Mouse (Mus musculus) liver, adult 2 months (tissue): ENCODE results near the gene Ibsp. TPM values are rescaled to one million over a fixed set of nuclear protein-coding genes. Genes with fewer than 3 reads are reported as not detected.

Experiments used
- DNase-seq: peaks from one replicate; pipeline ENCODE4 v3.0.0-alpha.2; 2011; ENCODE audit warnings: low read depth, low spot score; ENCODE audit errors: extremely low read depth
- H3K27ac ChIP-seq: fragments of 200-500 bp; replicated peaks from 2 replicates; pipeline ENCODE4 v1.5.1; 2012; ENCODE audit warnings: low read depth, mild to moderate bottlenecking, control low read depth, inconsistent platforms, low read length; ENCODE audit not compliant: insufficient read depth
- H3K27me3 ChIP-seq: fragments of 200-500 bp; 2 replicates; pipeline ENCODE4 v1.6.1; 2012; ENCODE audit warnings: mild to moderate bottlenecking, moderate library complexity, low read length, inconsistent platforms; ENCODE audit not compliant: control insufficient read depth, insufficient read depth
- H3K36me3 ChIP-seq: fragments of 200-500 bp; 2 replicates; pipeline ENCODE4 v1.6.1; 2012; ENCODE audit warnings: low read length, inconsistent platforms; ENCODE audit not compliant: control insufficient read depth, insufficient read depth
- H3K4me1 ChIP-seq: fragments of 200-500 bp; 2 replicates; pipeline ENCODE4 v1.6.1; 2011; ENCODE audit warnings: low read length; ENCODE audit not compliant: control insufficient read depth, insufficient read depth
- H3K4me3 ChIP-seq: fragments of 200-500 bp; 2 replicates; pipeline ENCODE4 v1.5.1; 2011; ENCODE audit warnings: low read depth, mild to moderate bottlenecking, control low read depth, low read length, moderate library complexity; ENCODE audit not compliant: insufficient read depth
- H3K79me2 ChIP-seq: fragments of 200-500 bp; 2 replicates; pipeline ENCODE4 v1.6.1; 2012; ENCODE audit warnings: inconsistent platforms, mild to moderate bottlenecking, low read length, moderate library complexity; ENCODE audit not compliant: control insufficient read depth, insufficient read depth
- H3K9ac ChIP-seq: fragments of 200-500 bp; 2 replicates; pipeline ENCODE4 v1.6.1; 2012; ENCODE audit warnings: low read depth, mild to moderate bottlenecking, control low read depth, inconsistent platforms, low read length
- CTCF ChIP-seq: fragments of 200-500 bp; IDR thresholded peaks from 2 replicates; pipeline ENCODE4 v1.5.1; 2011; ENCODE audit warnings: low read depth, low read length, control low read depth
- POLR2A ChIP-seq: fragments of 200-500 bp; IDR thresholded peaks from 2 replicates; pipeline ENCODE4 v1.6.1; 2011; ENCODE audit warnings: low read length, control low read depth; ENCODE audit not compliant: insufficient read depth; ENCODE audit errors: extremely low read depth
- WGBS: fragments of 180-500 bp; shearing (Covaris S2); methylation state at CpG from one replicate; pipeline ENCODE4 v1.1.7; 2018; 5-methylcytosine and 5-hydroxymethylcytosine counted together
- polyA plus RNA-seq: library from polyadenylated mRNA; depleted of rRNA; stranded (reverse); fragments of >200 nt; gene quantifications from 2 replicates; pipeline ENCODE4 v1.2.3, GENCODE M21; 2012; rRNA removed
- total RNA-seq: library from RNA; depleted of rRNA; stranded (reverse); fragments of >200 nt; gene quantifications from 2 replicates; pipeline ENCODE4 v1.2.3, GENCODE M21; 2014; rRNA removed

Ibsp gene
- total RNA-seq (not detected in 2 replicates), polyA plus RNA-seq (not detected in 2 replicates)

DNA sequence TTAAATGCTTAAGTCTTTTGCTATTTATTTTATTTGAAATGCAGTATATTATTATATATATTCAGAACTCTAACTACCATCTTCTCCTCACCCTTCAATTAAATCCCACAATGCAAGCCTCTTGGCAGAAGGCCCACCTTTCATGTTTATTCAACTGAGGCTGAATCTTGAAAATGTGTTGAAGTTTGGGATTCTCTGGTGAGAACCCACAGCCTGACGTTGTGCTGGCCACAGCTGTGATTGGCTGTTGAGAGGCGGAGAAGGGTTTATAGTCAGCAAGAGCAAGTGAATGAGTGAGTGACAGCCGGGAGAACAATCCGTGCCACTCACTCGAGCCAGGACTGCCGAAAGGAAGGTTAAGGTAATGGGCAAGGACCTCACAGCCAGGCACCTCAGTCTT is at the start of gene Ibsp:
Gene Ibsp (plus strand): TSS at position 178 of the 400 bp plus-strand sequence.
- Histone ChIP-seq H3K9ac (no peak within 1 kb of the TSS), H3K4me1 (no peaks in the 10 kb centered on the region), H3K79me2 (no peaks in the 10 kb centered on the region), H3K27me3 (no peaks in the 10 kb centered on the region), H3K36me3 (no peaks in the 10 kb centered on the region), H3K27ac (no peak within 1 kb of the TSS), H3K4me3 (no peak within 1 kb of the TSS)
- 64% methylated on average over 6 of the region's 6 CpGs for WGBS
- no peak for TF ChIP-seq CTCF
- TF ChIP-seq POLR2A, result no peak
- DNase-seq, result no peak

- no peaks in the 10 kb centered on the region for H3K36me3 ChIP-seq
- H3K4me3 ChIP-seq, result no peak overlapping the region
- H3K79me2 ChIP-seq, result no peaks in the 10 kb centered on the region
- WGBS, result 82% methylated on average over 5 of the region's 5 CpGs
- H3K4me1 ChIP-seq, result no peaks in the 10 kb centered on the region
- H3K27ac ChIP-seq, result no peak overlapping the region
- TF ChIP-seq CTCF (no peak), POLR2A (no peak)
- no peaks in the 10 kb centered on the region for H3K27me3 ChIP-seq
- no peak for DNase-seq
- H3K9ac ChIP-seq, result no peak overlapping the region
These were observed 47.2 kb upstream of the Ibsp start for GRCm38 (mm10) chr5:104251811-104252210.

- TF ChIP-seq CTCF (no peak), POLR2A (no peak)
- no peak for DNase-seq
These were observed 42.4 kb upstream of the Ibsp start for GRCm38 (mm10) chr5:104256585-104256984.

GRCm38 (mm10) chr5:104261908-104262461 is 37.0 kb upstream of the Ibsp start:
- 78% methylated on average over 4 of the region's 4 CpGs for WGBS
- TF ChIP-seq POLR2A (no peak), CTCF (no peak)
- H3K27me3 ChIP-seq, result no peaks in the 10 kb centered on the region
- H3K4me3 ChIP-seq, result no peak overlapping the region
- no peak overlapping the region for H3K9ac ChIP-seq
- H3K36me3 ChIP-seq, result no peaks in the 10 kb centered on the region
- H3K27ac ChIP-seq, result no peak overlapping the region
- no peaks in the 10 kb centered on the region for H3K4me1 ChIP-seq
- DNase-seq, result no peak
- H3K79me2 ChIP-seq, result no peaks in the 10 kb centered on the region

More at GRCm38 (mm10) chr5:104256585-104256984, 42.4 kb upstream of the Ibsp start:
- Histone ChIP-seq H3K9ac (no peak overlapping the region), H3K36me3 (no peaks in the 10 kb centered on the region), H3K79me2 (no peaks in the 10 kb centered on the region), H3K27me3 (no peaks in the 10 kb centered on the region), H3K4me1 (no peaks in the 10 kb centered on the region), H3K27ac (no peak overlapping the region), H3K4me3 (no peak overlapping the region)
- WGBS, result 53% methylated on average over 3 of the region's 3 CpGs

DNA sequence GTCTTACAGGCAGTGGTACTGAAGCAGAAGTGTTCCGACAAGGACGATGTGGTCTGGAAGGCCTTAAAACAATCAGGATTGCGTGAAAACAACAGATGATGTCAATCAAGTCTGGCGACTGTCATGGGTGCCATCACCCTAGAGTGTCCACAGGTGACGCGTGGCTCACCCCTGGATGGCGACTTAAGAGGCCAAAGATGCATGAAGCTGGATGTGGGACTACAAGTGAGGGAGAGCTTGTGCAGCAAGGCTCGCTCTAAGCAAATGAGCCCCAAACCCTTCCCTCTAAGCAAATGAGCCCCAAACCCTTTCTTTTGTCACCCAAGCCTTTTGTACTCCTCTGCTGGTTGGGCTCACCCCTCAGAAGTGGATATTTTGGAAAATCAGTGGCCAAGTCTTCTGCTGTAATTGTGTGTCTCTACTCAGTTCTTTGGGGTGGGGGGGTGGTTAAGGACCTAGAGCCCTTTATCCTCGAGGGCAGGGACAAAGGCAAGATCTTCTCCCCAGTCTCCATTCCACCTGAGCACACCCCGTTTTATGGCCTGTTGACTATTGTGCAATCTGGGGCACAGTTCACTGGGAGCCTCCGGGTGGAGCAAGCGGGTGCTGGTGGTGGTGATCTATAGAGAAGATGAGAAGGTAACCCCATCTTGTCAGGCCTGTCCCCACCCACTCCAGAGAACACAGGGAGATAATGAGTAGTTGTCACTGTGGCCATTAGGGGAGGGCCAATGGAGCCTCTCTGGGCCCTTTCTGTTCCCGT is 35.8 kb upstream of the Ibsp start:
- Histone ChIP-seq H3K9ac (no peak overlapping the region), H3K36me3 (no peaks in the 10 kb centered on the region), H3K27ac (no peak overlapping the region), H3K79me2 (no peaks in the 10 kb centered on the region), H3K4me1 (no peaks in the 10 kb centered on the region), H3K27me3 (no peaks in the 10 kb centered on the region), H3K4me3 (no peak overlapping the region)
- DNase-seq, result peak; percentile 40
- TF ChIP-seq POLR2A (no peak), CTCF (no peak)
- WGBS, result 71% methylated on average over 13 of the region's 13 CpGs

DNA sequence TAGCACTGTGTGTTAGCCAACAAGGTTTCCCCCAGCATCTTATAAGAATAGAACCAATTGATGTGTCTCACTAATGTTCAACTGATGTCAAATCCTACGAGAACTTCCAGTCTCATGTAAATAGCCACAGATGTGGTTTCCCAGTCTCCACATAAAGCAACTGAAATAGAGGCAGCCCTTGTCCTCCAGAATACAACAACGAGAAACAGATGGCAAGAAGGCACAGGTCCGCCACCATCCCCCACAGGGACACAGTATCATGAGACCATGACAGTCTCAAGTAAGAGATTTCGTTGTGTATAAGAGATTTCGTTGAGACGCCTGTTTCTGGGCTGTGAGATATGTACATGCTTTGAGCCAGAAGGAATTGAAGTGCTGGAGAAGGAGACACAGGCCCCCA is 4.8 kb upstream of the Ibsp start:
- H3K27me3 ChIP-seq, result no peaks in the 10 kb centered on the region
- no peak overlapping the region for H3K4me3 ChIP-seq
- H3K79me2 ChIP-seq, result no peaks in the 10 kb centered on the region
- no peak for TF ChIP-seq CTCF
- TF ChIP-seq POLR2A, result no peak
- H3K36me3 ChIP-seq, result no peaks in the 10 kb centered on the region
- no peak overlapping the region for H3K27ac ChIP-seq
- no peaks in the 10 kb centered on the region for H3K4me1 ChIP-seq
- 88% methylated on average over 6 of the region's 6 CpGs for WGBS
- H3K9ac ChIP-seq, result no peak overlapping the region
- no peak for DNase-seq
